Mouse (Mus musculus): ENCODE data around the gene Myo5c.

DNA sequence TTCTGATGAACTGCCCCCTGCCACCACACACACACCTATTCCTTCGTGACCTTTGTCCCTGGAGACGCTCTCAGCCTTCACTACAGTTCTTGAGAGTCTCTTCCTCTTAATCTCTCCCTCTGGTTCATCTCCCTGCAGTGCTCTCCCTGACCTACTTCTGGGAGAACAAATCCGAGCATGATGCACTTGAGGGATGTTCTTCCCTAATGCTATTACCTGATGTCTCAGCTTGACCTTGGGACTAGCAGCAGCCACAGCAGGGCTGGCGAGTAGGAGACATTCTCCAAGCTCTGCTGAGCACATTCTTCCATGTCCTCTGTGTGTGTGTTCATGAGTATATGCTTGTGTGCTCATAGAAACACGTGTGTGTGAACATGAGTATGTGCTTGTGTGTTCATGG lies 76.8 kb downstream of the Myo5c start:
- TF ChIP-seq CTCF (IDR thresholded peaks at IDR 0.05; ENCODE audit: control insufficient read depth, insufficient read depth, low read length) (no peak), POLR2A (IDR thresholded peaks at IDR 0.05; ENCODE audit: borderline replicate concordance, control insufficient read depth, low read depth, low read length) (no peak)
